Mouse (Mus musculus): ENCODE measurements at regions not wholly inside any gene's neighbourhood (a gene's known extent, or its start where the extent isn't known, plus 50 kb on each side); places are given as distances from the start of the nearest gene placed in this dataset. TPM values are rescaled to one million over a fixed set of nuclear protein-coding genes. Genes with fewer than 3 reads are reported as not detected.

GRCm38 (mm10) chr10:60885348-60886275 is 54.2 kb upstream of the Unc5b start:
- Histone ChIP-seq H3K4me1 (peaks cover 11% of the 10 kb centered on the region; the same call in 1 of the 2 replicates), H3K4me3 (peak overlapping the region; percentile 14; the same call in 1 of the 2 replicates), H3K4me2 (peak overlapping the region; percentile 52), H3K27me3 (no peaks in the 10 kb centered on the region), H3K36me3 (no peaks in the 10 kb centered on the region), H3K9me3 (no peaks in the 10 kb centered on the region), H3K27ac (no peak overlapping the region), H3K9ac (peak overlapping the region; percentile 27; the same call in 1 of the 2 replicates)
- WGBS = 29% methylated on average over 25 of the region's 25 CpGs
- peak; percentile 70; the same call in 1 of the 2 replicates for ATAC-seq (ENCODE audit: insufficient number of reproducible peaks, insufficient read depth, low FRiP score, low TSS enrichment, low read depth)

DNA sequence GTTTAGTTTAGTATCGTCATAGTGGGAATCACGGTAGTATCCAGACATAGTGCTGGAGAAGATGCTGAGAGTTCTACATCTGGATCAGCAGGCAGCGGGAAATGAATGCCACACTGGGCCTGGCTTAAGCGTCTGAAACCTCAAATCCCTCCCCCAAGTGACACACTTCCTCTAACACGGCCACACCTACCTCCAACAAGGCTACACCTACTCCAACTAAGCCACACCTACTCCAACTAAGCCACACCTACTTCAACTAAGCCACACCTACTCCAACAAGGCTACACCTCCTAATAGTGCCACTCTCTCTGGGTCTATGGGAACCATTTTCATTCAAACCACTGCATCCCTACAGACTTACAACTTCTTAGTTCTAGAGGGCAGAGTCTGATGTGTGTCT is 53.4 kb upstream of the Unc5b start:
- no peaks in the 10 kb centered on the region for H3K27me3 ChIP-seq
- no peak overlapping the region for H3K27ac ChIP-seq
- H3K36me3 ChIP-seq = no peaks in the 10 kb centered on the region
- no peaks in the 10 kb centered on the region for H3K9me3 ChIP-seq
- ATAC-seq (ENCODE audit: insufficient number of reproducible peaks, insufficient read depth, low FRiP score, low TSS enrichment, low read depth) = no peak
- H3K4me3 ChIP-seq = no peak overlapping the region
- 93% methylated on average over 5 of the region's 5 CpGs for WGBS
- peaks cover 11% of the 10 kb centered on the region; the same call in 1 of the 2 replicates for H3K4me1 ChIP-seq
- H3K9ac ChIP-seq = no peak overlapping the region
- H3K4me2 ChIP-seq = no peak overlapping the region

MicroRNAs encoded in the stretch of these regions (microRNA counts, 519-probe panel; counts per million panel counts)
- 236 counts per million, percentile 44 among the panel's probes with 10 or more counts for microRNA mmu-miR-466j

Small RNA genes in the stretch of these regions (microRNA-seq; reads per million reads assigned to microRNA genes)
- gene Mir466j = not detected
- not detected for gene Mir6408
